Mouse (Mus musculus): ENCODE results near the gene Dmwd.
"Not testable (repeated sequence)": the region's sequence is repeated elsewhere in the genome, so short reads cannot be mapped to it uniquely, and the experiment has no call there.

Gene Dmwd

DNA sequence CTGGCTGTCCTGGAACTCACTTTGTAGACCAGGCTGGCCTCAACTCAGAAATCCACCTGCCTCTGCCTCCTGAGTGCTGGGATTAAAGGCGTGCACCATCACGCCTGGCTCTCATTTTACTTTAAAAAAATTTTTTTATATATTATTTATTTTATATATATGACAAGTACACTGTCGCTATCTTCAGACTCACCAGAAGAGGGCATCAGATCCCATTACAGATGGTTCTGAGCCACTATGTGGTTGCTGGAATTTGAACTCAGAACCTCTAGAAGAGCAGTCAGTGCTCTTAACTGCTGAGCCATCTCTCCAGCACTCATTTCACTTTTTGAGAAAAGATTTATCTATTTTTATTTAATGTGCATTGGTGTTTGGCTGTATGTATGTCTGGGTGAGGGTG, 5.0 kb upstream of the Dmwd start:
- in situ Hi-C loops (cut with MboI, MseI) = not testable (repeated sequence)

DNA sequence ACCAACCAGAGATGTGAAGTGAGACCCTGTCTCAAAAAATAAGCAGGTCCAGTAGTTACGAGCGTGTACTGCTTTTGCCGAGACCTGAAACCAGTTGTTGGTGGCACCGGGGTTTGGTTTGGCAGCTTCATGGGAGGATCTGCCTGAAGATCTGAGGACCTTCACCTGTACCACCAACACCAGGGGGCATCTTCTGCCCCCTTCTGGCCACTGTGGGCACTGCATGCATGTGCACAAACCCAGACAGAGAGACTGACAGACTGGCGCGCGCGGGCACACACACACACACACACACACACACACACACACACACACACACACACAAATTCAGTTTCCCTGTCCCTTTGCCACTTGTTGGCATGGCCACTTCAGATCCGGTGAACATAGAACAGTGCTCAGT, 2.5 kb upstream of the Dmwd start:
- in situ Hi-C loops (cut with MboI, MseI) = no loop called here

DNA sequence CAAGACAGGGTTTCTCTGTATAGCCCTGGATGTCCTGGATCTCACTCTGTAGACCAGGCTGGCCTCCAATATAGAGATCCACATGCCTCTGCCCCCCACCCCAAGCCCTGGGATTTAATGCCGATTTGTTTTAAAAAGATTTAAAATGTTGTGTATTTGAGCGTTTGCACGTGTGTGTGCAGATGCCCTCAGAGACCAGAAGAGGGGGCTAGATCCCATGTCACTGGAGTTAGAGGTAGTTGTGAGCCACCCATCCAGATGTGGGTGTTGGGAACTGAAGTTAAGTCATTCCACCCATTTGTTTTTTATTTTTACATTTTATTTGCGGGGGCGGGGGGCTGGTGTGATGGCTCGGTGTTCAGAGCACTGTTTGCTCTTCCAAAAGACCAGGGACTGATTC, 1.5 kb upstream of the Dmwd start:
- in situ Hi-C loops (cut with MboI, MseI) = no loop called here

DNA sequence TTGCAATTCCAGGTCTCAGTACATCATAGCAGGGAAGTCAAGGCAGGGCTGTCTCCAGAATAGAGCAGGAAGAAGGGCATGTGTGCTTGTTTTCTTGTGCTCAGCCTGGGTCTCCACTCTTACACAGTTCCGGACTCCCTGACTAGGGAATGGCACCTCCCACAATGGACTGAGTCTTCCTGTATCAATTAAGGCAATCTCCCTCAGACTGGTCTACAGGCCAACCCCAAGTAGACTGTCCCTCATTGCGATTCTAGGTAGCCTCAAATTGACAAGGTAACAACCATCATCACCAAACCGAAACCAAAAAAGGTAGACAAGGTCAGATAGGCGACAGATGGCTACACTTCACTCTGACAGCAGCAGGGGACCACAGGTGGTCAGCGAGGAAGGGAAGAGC, 796 bp upstream of the Dmwd start:
- in situ Hi-C loops (cut with MboI, MseI) = no loop called here

DNA sequence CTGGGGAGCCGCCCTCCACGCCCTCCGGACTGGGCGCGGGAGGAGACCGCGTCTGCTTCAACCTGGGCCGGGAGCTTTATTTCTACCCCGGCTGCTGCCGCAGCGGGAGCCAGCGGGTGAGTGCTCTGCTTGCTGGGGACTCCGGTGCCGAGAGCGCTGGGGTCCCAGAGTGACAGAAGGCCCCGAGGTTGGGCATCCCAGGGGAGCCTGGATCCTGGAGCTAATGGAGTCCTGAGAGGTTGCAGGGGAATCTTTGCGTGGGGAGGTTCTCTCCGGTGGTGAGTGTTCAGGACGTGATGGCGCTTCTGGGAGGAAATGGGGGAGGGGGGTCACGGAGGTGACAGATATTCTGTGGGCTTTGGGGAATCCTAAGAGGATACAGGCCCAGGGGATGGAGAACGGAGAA, 562 bp downstream of the Dmwd start:
- in situ Hi-C loops (cut with MboI, MseI) = no loop called here

DNA sequence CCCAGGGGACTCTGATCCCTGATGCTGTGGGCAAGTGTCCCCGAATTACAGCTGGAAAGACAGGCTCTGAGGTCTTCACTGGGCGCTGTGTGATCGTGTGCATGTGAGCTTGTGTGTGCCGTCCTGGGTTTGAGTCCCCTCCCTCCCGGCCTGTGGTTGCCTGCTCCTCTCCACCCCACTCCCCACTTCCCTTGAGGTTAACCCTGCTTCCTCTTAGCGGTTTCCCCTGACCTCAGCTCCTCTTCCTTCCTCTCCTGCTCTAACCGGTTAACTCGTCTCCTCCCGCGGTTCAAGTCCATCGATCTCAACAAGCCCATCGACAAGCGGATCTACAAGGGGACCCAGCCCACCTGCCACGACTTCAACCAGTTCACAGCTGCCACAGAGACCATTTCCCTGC, 1.7 kb downstream of the Dmwd start:
- in situ Hi-C loops (cut with MboI, MseI) = no loop called here

DNA sequence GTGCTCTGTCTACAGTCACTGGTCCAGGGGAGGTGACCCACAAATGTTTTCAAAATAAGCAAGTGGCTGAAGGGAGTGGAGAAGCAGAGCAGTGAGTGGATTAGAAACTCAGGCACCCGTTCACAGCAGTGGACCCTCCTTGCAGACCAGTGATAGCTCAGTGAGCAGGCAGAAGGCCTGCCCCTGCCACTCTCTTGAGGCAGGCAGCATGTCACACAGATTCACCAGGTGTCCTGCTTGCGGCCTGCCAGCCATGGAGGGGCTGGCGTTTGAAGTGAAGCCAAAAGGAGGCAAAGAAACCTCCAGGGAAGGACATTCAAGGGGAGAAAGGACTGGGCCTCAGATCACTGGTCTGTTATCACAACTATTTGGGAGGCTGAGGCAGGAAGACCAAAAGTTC, 2.7 kb downstream of the Dmwd start:
- in situ Hi-C loops (cut with MboI, MseI) = no loop called here

DNA sequence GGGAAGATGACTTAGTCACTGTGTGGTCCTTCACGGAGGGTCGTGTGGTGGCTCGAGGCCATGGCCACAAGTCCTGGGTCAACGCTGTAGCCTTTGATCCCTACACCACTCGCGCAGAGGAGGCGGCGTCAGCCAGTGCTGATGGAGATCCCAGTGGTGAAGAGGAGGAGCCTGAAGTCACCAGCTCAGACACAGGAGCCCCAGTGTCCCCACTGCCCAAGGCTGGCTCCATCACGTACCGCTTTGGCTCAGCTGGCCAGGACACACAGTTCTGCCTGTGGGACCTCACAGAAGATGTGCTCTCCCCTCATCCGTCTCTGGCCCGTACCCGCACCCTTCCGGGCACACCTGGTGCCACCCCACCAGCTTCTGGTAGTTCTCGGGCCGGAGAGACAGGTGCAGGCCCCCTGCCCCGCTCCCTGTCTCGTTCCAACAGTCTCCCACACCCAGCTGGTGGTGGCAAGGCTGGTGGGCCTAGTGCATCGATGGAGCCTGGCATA, 4.5 kb downstream of the Dmwd start:
- in situ Hi-C loops (cut with MboI, MseI) = no loop called here

DNA sequence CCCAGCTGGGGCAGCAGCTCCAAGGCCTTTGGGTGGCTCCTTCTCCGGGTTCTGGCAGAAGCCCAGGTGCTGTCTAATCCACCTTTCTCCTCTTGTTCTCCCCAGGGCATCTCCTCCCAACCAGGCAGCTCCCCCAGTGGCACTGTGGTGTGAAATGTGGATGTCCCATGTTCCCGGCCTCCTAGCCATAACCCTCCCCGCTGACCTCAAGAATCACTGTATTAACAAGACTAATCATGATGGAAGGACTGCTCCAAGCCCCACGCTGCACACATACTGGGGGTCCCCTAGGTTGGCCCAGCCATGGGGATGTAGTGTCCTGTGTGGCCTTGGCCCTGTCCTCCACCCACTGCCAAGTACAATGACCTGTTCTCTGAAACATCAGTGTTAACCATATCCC, 6.1 kb downstream of the Dmwd start:
- in situ Hi-C loops (cut with MboI, MseI) = no loop called here

DNA sequence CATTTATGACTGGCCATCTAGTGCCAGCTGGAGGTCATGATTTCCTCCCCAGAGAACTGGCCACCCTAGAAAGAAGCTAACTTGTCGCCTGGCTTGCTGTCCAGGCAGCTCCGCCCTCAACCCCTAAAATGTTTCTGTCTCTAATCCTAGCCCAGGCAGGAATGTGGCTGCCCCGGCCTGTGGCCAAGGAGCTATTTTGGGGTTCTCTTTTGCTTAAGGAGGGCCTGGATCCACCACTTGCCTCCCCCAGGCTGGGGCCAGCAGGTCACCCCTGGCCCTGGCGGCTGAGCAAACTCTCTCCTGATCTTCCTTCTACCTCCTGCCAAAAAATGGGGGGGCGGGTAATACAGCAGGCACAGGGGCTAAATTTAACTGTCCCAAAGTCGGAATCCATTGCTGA, 7.1 kb downstream of the Dmwd start:
- in situ Hi-C loops (cut with MboI, MseI) = no loop called here

DNA sequence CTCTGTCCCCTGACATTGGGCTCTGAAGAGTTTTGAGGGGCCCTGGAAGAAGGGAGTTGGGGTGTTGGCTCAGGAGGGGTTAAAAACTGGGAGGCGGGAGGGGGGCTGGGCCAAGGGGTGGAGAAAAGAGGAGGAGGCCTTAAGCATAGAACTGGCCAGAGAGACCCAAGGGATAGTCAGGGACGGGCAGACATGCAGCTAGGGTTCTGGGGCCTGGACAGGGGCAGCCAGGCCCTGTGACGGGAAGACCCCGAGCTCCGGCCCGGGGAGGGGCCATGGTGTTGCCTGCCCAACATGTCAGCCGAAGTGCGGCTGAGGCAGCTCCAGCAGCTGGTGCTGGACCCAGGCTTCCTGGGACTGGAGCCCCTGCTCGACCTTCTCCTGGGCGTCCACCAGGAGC, 7.7 kb downstream of the Dmwd start, which contains the start of gene Dmpk:
Gene Dmpk, plus strand, starts transcription at position 149 of the 400 bp plus-strand sequence.
- in situ Hi-C loops (cut with MboI, MseI) = no loop called here

DNA sequence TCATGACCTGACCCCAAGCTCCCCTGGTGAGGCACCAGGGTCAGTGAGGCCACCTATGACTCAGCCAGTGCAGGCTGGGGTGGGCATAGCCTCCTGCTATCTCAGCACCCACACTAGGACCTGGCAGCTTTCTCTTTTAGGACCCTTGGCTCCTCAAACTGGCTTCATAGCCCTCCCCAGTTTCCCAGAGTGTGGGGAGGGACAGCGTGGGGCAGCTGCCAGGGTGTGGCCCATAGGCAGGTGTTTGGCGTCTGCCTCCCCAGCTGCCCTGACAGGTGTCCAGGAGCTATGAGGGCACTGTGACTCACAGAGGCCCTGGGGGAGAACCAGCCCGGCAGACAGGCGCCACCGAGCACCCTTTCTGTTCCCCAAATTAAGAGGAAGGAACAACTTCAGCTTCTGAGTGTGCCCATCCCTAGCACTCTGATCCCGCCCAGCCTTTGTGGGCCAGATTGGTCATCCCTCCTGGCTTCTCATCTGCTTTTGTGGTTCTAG, 8.3 kb downstream of the Dmwd start:
- in situ Hi-C loops (cut with MboI, MseI) = no loop called here

DNA sequence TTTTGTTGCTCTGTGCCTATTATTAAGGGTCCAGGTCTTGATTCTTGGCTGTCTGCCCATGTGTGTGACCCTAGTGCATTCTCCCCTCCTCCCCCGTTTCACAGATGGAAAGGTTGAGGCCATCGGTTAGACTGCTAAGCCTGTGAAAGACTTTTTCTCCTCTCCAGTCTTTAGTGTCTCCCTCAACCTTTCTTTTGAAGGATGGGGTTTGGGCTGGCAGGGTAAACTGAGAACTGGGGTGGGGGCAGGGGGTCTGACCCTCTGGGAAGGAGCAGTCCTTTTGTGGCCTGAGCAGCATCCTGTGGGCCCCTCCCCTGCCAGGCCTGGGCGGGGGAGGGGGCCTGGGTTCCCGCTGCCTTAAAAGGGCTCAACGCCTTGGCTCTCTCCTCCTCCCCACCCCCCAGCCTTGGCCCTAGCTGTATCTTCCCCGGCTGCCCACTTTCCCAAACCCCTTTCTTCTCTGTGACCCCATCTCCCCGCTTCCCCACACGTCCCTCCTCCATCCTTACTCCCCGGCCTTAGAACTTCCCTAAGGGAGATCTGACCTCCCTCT, 9.0 kb downstream of the Dmwd start:
- in situ Hi-C loops (cut with MboI, MseI) = no loop called here

DNA sequence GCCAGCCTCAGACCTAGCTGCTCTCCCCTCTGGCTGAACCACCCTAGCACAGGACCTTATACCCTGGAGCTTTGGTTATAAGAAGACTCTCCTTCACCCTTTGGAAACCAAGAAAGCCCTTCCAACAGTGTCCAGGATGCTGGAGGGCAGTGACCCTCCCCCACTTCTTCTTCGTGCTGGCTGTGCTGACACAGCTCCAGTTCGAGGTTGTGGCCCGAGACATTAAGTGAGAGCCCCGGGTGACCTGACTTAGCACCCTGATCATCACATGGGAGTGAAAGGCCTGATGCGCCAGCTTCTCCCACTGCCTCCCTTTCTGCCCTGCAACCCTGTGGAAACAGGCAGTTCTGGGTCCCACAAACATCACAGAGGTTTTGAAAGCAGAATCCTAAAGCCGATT, 9.5 kb downstream of the Dmwd start:
- in situ Hi-C loops (cut with MboI, MseI) = no loop called here

DNA sequence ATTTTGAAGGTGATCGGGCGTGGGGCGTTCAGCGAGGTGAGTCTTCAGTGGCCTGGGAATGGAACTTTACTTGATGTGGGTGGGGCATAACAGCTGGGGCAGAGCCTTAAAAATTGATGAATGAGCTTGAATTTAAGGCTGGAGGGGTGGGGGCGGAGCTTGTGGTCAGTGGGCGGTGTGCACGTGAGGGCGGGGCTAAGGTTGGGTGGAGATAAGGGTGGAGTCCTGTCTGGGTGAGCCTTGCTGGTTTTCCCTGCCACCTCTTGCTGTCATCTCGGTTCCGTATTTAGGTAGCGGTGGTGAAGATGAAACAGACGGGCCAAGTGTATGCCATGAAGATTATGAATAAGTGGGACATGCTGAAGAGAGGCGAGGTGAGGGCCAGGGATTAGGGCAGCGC, 10.0 kb downstream of the Dmwd start:
- in situ Hi-C loops (cut with MboI, MseI) = no loop called here

DNA sequence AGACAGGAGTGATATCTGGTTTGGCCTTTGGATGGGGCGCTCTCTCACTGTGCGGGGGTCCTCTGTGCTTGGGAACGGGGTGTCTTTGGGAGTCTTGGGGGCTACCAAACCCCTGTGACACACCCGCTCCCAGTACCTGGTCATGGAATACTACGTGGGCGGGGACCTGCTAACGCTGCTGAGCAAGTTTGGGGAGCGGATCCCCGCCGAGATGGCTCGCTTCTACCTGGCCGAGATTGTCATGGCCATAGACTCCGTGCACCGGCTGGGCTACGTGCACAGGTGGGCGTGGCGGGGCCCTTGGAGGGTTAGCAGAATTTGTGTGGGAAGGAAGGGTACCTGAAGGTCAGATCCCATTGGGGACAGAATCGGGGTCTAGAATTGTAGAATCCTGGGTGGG, 10.7 kb downstream of the Dmwd start:
- in situ Hi-C loops (cut with MboI, MseI) = no loop called here

DNA sequence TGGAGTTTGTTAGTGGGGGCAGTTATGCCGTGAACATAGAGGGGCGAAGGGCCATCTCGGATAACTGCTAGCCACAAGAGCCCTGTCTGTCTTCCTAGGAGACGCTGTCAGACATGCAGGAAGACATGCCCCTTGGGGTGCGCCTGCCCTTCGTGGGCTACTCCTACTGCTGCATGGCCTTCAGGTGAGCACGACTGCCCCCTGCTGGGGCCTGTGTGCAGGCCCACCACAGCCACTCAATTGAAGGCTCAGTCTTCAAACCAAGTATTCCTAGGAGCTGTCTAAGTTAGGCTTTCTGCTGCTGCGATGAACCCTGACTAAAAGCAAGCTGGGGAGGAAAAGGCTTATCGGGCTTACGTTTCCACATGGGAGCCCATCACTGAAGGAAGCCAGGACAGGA, 12.8 kb downstream of the Dmwd start:
- in situ Hi-C loops (cut with MboI, MseI) = no loop called here

DNA sequence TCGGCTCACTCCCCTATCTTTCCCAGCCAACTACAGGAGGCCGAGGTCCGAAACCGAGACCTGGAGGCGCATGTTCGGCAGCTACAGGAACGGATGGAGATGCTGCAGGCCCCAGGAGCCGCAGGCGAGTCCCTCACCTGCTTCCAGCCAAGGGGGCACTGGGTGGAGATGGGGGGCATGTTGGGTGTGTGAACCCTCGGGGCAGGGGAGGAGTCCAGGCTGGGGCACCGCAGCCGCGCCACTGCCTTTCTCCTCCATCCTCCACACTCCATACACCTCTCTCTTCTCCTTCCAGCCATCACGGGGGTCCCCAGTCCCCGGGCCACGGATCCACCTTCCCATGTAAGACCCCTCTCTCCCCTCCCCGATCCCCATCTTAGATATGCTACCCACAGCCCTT, 15.9 kb downstream of the Dmwd start:
- in situ Hi-C loops (cut with MboI, MseI) = no loop called here

DNA sequence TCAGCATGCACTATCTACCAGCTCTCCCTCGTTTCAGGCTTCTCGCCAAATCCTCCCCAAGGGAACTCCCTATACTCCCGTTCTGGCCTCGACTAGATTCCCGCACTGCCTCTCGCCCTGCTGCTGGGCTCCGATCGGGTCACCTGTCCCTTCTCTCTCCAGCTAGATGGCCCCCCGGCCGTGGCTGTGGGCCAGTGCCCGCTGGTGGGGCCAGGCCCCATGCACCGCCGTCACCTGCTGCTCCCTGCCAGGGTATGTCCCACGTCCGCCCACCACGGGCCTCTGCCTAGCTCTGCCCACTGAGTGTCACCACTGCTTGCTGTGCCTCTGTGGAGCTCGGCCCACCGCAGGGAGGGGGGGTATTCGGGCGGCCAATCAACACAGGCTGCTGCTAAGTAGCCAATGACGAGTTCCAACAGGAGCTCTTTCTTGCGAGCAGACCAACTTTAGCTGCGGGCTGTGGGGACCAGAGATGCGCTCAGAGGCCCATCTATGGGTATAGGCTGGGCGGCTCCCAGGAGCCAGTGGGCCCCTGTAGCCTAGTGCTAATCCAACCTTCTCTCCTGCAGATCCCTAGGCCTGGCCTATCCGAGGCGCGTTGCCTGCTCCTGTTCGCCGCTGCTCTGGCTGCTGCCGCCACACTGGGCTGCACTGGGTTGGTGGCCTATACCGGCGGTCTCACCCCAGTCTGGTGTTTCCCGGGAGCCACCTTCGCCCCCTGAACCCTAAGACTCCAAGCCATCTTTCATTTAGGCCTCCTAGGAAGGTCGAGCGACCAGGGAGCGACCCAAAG, 16.6 kb downstream of the Dmwd start:
- in situ Hi-C loops (cut with MboI, MseI) = no loop called here

DNA sequence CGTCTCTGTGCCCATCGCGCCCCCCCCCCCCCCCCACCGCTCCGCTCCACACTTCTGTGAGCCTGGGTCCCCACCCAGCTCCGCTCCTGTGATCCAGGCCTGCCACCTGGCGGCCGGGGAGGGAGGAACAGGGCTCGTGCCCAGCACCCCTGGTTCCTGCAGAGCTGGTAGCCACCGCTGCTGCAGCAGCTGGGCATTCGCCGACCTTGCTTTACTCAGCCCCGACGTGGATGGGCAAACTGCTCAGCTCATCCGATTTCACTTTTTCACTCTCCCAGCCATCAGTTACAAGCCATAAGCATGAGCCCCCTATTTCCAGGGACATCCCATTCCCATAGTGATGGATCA, 17.1 kb downstream of the Dmwd start:
- in situ Hi-C loops (cut with MboI, MseI) = no loop called here

DNA sequence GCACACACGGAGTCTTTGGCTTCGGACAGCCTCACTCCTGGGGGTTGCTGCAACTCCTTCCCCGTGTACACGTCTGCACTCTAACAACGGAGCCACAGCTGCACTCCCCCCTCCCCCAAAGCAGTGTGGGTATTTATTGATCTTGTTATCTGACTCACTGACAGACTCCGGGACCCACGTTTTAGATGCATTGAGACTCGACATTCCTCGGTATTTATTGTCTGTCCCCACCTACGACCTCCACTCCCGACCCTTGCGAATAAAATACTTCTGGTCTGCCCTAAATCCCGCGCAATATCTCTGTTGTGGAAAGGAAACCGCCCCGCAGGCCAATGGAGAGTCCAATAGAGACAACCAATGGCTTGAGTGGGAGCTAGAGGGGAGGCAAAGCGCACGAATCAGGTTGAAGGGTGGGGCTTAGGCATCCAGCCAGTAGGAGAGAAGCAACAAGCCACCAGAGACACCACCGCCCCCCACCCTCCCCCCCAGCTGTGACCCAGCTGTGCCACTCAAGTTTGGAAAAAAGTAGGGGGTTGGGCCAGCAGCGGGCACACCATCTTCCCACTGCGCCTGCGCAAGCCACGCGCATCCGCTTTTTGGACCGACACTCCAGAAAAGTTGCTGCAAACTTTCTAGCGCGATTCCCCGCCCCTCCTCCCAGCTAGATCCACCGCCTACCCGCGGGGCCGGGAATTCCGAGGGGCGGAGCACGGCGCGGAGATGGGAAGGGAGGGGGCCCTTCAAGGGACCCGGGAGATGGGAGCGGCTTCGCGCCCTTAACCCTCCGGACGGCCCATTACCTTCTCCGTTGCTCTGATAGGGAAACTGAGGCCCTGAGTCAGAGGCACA, 17.7 kb downstream of the Dmwd start:
- in situ Hi-C loops (cut with MboI, MseI) = no loop called here

DNA sequence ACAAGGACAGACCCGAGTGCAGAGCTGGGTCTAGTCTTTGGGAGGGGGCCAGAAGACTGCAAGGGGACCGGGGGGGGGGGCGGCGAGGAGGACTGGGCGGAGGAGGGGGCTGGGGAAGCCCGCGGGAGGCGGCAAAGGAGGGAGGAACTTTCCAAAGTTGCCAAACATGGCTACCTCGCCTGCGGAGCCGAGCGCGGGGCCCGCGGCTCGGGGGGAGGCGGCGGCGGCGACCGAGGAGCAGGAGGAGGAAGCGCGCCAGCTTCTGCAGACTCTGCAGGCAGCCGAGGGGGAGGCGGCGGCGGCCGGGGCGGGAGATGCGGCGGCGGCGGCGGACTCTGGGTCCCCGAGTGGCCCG, 18.4 kb downstream of the Dmwd start, which contains the start of gene Six5:
Gene Six5, plus strand, starts transcription at position 124 of the 355 bp plus-strand sequence.
- in situ Hi-C loops (cut with MboI, MseI) = no loop called here
